Mouse (Mus musculus): ENCODE results near the gene Amn1. TPM values are rescaled to one million over a fixed set of nuclear protein-coding genes. Genes with fewer than 3 reads are reported as not detected.
"Not testable (repeated sequence)": the region's sequence is repeated elsewhere in the genome, so short reads cannot be mapped to it uniquely, and the experiment has no call there.

Amn1 gene
- polyA plus RNA-seq, 1 experiment from 2014 or later: 36.0 TPM

DNA sequence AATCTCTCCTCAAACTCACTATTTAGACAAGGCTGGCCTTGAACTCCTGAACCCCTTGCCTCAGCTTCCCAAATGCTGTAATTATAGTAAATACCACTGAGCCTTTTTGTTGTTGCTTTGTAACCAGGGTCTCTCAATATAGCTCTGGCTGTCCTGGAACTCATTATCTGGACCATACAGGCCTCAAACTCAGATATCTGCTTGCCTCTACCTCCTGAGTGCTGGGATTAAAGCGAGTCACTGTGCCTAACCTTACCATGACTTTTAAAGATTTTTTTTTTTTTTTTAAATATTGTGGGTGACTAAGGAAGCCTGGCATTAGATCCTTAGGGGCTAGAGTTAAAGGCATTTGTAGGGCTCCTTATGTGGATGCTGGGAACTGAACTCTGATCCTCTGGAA lies 4.5 kb downstream of the Amn1 start:
- peaks cover 5% of the 10 kb centered on the region; the same call in 1 of the 2 replicates for H3K4me1 ChIP-seq (replicated peaks; ENCODE audit: insufficient read depth, low read length)
- H3K27ac ChIP-seq: no peak overlapping the region
- H3K27me3 ChIP-seq (ENCODE audit: insufficient read depth, low read length): no peaks in the 10 kb centered on the region
- DNase-seq (ENCODE audit: low spot score) (no peak), ATAC-seq (replicated peaks; ENCODE audit: low FRiP score, low read depth) (no peak)
- H3K9ac ChIP-seq (ENCODE audit: low read depth, low read length): no peak overlapping the region
- no peak overlapping the region for H3K4me3 ChIP-seq (replicated peaks; ENCODE audit: low read depth, low read length)
- H3K36me3 ChIP-seq (ENCODE audit: insufficient read depth, low read length): peaks cover 22% of the 10 kb centered on the region
- no peaks in the 10 kb centered on the region for H3K9me3 ChIP-seq (replicated peaks; ENCODE audit: low read length)
- H3K4me2 ChIP-seq (ENCODE audit: low read length): no peak overlapping the region
- 100% methylated on average over 1 of the region's 1 CpGs for WGBS
- no peak for TF ChIP-seq CTCF (IDR thresholded peaks at IDR 0.05; ENCODE audit: low read depth)

- H3K27ac ChIP-seq: no peak overlapping the region
- peaks cover 35% of the 10 kb centered on the region for H3K36me3 ChIP-seq (ENCODE audit: insufficient read depth, low read length)
- DNase-seq (ENCODE audit: low spot score): no peak
- H3K9ac ChIP-seq (ENCODE audit: low read depth, low read length): no peak overlapping the region
- H3K4me2 ChIP-seq (ENCODE audit: low read length): no peak overlapping the region
- no peaks in the 10 kb centered on the region for H3K27me3 ChIP-seq (ENCODE audit: insufficient read depth, low read length)
- no peak overlapping the region for H3K4me3 ChIP-seq (replicated peaks; ENCODE audit: low read depth, low read length)
- ATAC-seq (replicated peaks; ENCODE audit: low FRiP score, low read depth): no peak
- no peaks in the 10 kb centered on the region; the same call in 1 of the 2 replicates for H3K9me3 ChIP-seq (replicated peaks; ENCODE audit: low read length)
- no peaks in the 10 kb centered on the region for H3K4me1 ChIP-seq (replicated peaks; ENCODE audit: insufficient read depth, low read length)
- no peak for TF ChIP-seq CTCF (IDR thresholded peaks at IDR 0.05; ENCODE audit: low read depth)
These were observed 9.4 kb downstream of the Amn1 start for GRCm38 (mm10) chr6:149179064-149179463.

- Histone ChIP-seq H3K9ac (ENCODE audit: low read depth, low read length) (no peak overlapping the region), H3K27ac (0 out of 2 replicates have a peak overlapping the region, but pooled peaks have one; percentile 16), H3K4me3 (replicated peaks; ENCODE audit: low read depth, low read length) (no peak overlapping the region), H3K9me3 (replicated peaks; ENCODE audit: low read length) (no peaks in the 10 kb centered on the region; the same call in 1 of the 2 replicates), H3K27me3 (ENCODE audit: insufficient read depth, low read length) (no peaks in the 10 kb centered on the region), H3K4me1 (replicated peaks; ENCODE audit: insufficient read depth, low read length) (no peaks in the 10 kb centered on the region), H3K36me3 (ENCODE audit: insufficient read depth, low read length) (peaks cover 17% of the 10 kb centered on the region; the same call in 1 of the 2 replicates), H3K4me2 (ENCODE audit: low read length) (no peak overlapping the region)
- WGBS: 91% methylated on average over 3 of the region's 3 CpGs
- no peak for ATAC-seq (replicated peaks; ENCODE audit: low FRiP score, low read depth)
- no peak for TF ChIP-seq CTCF (IDR thresholded peaks at IDR 0.05; ENCODE audit: low read depth)
- DNase-seq (ENCODE audit: low spot score): no peak
These were observed 13.5 kb downstream of the Amn1 start for GRCm38 (mm10) chr6:149174932-149175570.

DNA sequence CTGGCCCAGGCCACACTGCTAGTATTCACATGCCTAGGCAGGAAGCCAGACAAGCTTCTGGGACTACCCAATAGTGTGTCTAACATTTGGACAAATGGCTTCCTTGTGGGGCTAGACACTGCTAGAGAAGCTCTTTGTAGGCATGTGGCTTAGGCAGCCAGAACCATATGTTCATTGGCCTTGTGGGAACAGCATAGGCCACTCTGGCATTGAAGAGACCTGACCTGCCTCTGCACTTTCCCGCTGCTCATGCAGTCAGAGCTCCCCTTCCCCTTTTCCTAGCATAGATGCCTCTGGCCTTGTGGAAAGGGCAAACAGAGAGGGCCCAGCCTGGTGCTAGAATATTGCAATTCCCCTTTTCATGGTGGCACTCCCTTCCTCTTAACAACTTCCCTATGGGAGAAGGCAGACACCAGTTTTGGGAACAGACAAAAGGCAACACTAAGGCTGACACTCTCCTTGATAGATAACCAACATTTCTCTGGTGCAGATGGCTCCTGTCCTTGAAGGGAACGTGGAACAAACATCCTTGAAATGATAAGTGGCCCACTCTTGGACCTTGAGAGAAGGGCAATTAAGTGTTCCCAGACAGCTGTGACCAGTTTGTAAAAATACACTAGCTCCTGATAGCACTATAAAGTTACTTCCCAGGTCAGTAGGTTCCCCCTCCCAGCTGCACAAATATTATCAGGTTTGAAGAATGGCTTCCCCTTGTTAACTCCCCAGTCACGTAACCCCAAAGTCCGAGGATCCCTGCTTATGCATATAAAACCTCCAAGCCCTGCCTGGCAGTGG lies 14.5 kb downstream of the Amn1 start:
- Histone ChIP-seq H3K27ac (no peak overlapping the region), H3K4me3 (replicated peaks; ENCODE audit: low read depth, low read length) (no peak overlapping the region), H3K4me1 (replicated peaks; ENCODE audit: insufficient read depth, low read length) (no peaks in the 10 kb centered on the region), H3K27me3 (ENCODE audit: insufficient read depth, low read length) (no peaks in the 10 kb centered on the region), H3K36me3 (ENCODE audit: insufficient read depth, low read length) (peaks cover 16% of the 10 kb centered on the region; the same call in 1 of the 2 replicates), H3K9me3 (replicated peaks; ENCODE audit: low read length) (no peaks in the 10 kb centered on the region; the same call in 1 of the 2 replicates), H3K9ac (ENCODE audit: low read depth, low read length) (no peak overlapping the region), H3K4me2 (ENCODE audit: low read length) (no peak overlapping the region)
- DNase-seq (ENCODE audit: low spot score) (peak; percentile 46), ATAC-seq (replicated peaks; ENCODE audit: low FRiP score, low read depth) (peak; percentile 43; the same call in 1 of the 2 replicates)
- WGBS: 29% methylated on average over 4 of the region's 4 CpGs
- TF ChIP-seq CTCF (IDR thresholded peaks at IDR 0.05; ENCODE audit: low read depth): no peak

- ATAC-seq (replicated peaks; ENCODE audit: low FRiP score, low read depth); H3K27me3 ChIP-seq (ENCODE audit: insufficient read depth, low read length); H3K9me3 ChIP-seq (replicated peaks; ENCODE audit: low read length): not testable (repeated sequence)
These were observed 18.5 kb downstream of the Amn1 start for GRCm38 (mm10) chr6:149169965-149170364.

DNA sequence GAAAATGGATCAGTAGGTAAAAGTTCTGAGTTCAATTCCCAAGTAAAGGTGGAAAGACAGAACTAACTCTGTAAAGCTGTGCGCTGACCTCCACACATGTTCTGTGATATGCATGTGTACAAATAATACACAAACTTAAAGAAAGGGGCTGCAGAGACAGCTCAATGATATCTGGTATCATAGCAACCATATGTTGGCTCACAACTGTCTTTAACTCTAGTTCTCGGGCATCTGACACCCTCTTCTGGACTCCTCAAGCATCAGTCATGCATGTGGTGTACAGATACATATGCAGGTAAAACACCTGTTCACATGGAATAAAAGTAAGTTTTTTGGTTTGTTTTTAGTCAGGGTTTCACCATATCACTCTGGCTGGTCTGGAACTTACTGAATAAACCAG lies 20.1 kb downstream of the Amn1 start:
- no peaks in the 10 kb centered on the region for H3K27me3 ChIP-seq (ENCODE audit: insufficient read depth, low read length)
- H3K9me3 ChIP-seq (replicated peaks; ENCODE audit: low read length): no peaks in the 10 kb centered on the region
- no peak for TF ChIP-seq CTCF (IDR thresholded peaks at IDR 0.05; ENCODE audit: low read depth)
- peaks cover 13% of the 10 kb centered on the region; the same call in 1 of the 2 replicates for H3K36me3 ChIP-seq (ENCODE audit: insufficient read depth, low read length)
- no peak overlapping the region for H3K4me3 ChIP-seq (replicated peaks; ENCODE audit: low read depth, low read length)
- no peak overlapping the region for H3K4me2 ChIP-seq (ENCODE audit: low read length)
- WGBS: 96% methylated on average over 2 of the region's 2 CpGs
- H3K4me1 ChIP-seq (replicated peaks; ENCODE audit: insufficient read depth, low read length): no peaks in the 10 kb centered on the region
- no peak for DNase-seq (ENCODE audit: low spot score)
- ATAC-seq (replicated peaks; ENCODE audit: low FRiP score, low read depth): no peak
- no peak overlapping the region for H3K27ac ChIP-seq
- H3K9ac ChIP-seq (ENCODE audit: low read depth, low read length): no peak overlapping the region

More at GRCm38 (mm10) chr6:149169965-149170364, 18.5 kb downstream of the Amn1 start:
- H3K4me3 ChIP-seq (replicated peaks; ENCODE audit: low read depth, low read length); H3K4me1 ChIP-seq (replicated peaks; ENCODE audit: insufficient read depth, low read length); H3K9ac ChIP-seq (ENCODE audit: low read depth, low read length); H3K27ac ChIP-seq; H3K4me2 ChIP-seq (ENCODE audit: low read length); DNase-seq (ENCODE audit: low spot score): not testable (repeated sequence)
- H3K36me3 ChIP-seq (ENCODE audit: insufficient read depth, low read length): peaks cover 13% of the 10 kb centered on the region; the same call in 1 of the 2 replicates
- 87% methylated on average over 4 of the region's 4 CpGs for WGBS
